Mouse (Mus musculus) brain, embryonic 14.5 days (tissue): Measurements from ENCODE around the gene Nuf2.

Experiments used
- CTCF ChIP-seq: fragments of 200-500 bp; IDR thresholded peaks from 2 replicates; pipeline ENCODE4 v1.5.1; 2012; ENCODE audit warnings: inconsistent platforms, mild to moderate bottlenecking, moderate library complexity, borderline replicate concordance; ENCODE audit not compliant: insufficient read depth, insufficient read length; ENCODE audit errors: extremely low read depth
- POLR2A ChIP-seq: fragments of 200-500 bp; IDR thresholded peaks from 2 replicates; pipeline ENCODE4 v1.6.1; 2012; ENCODE audit warnings: mild to moderate bottlenecking, inconsistent platforms, borderline replicate concordance; ENCODE audit not compliant: poor library complexity, insufficient read depth, insufficient read length, severe bottlenecking; ENCODE audit errors: extremely low read depth

DNA sequence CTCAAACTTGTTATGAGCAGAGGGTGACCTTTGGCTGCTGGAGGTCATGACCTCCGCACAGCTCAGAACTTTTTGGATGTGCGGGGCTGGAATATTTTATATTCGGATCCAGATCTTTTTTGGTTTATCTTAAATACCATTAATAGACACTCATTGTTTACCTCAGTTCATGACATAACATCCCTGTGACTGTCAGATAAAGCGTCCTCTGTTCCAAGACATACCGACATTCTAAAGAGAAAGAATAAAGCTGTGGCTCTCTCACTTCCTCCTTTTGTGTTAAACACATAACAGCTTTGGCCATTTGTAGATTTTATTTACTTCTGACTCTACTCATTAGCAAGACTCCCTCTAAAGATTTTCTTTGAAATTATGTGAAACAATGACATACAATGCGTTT is 9.2 kb upstream of the Nuf2 start:
- TF ChIP-seq CTCF (no peak), POLR2A (no peak)
